Mouse (Mus musculus) ovary, postnatal 36 days (tissue): ENCODE data around the gene Spaar.

ENCODE experiments used
- DNase-seq: peaks from one replicate; pipeline ENCODE4 v3.0.0; 2022; ENCODE audit warnings: low spot score, mixed read lengths

Gene Spaar

GRCm38 (mm10) chr4:43798936-43799335 is 69.1 kb downstream of the Spaar start:
- no peak for DNase-seq
